Mouse (Mus musculus): ENCODE data around the gene Gm10031.

DNA sequence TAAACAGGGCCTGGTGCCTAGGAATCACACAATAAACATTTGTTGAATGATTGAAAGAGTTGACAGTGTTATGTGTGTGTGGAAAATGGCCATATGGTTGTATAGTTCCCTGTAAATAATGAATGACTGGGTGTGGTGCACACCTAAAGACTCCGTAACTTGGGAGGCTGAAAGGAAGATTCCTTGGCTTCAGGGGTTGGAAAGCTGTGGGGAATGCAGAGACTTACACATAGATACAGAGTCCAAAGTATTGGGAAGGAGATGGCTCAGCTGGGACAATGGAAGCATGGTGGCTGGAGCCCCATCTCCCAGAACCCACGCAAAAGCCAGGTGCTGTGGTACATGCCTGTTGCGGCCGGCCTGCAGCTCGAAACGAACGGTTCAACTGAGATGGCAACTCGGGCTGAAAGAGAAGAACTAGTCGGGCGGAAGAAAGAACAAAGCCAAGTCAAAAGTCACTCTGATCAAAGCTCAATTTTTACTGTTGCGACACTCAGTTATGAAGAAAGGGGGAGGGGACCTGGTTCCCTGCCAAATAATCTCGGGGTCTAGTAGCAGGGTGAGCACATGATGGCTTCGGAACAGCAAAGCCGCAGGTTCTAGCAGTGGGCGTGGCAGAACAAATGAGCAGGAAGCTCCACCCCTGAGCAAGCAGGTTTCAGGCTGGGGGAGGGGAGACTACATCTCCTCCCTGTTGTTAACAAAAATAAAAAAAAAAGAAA lies 1.9 kb upstream of the Gm10031 start:
- TF ChIP-seq POLR2A (IDR thresholded peaks at IDR 0.05; ENCODE audit: insufficient read length, low read depth) (no peak), MYOG (IDR thresholded peaks at IDR 0.05; ENCODE audit: control insufficient read depth in 1 of 3, insufficient read depth in 1 of 3, insufficient read length in 2 of 3, low read depth in 2 of 3) (no peak), TCF12 (IDR thresholded peaks at IDR 0.05; ENCODE audit: insufficient read depth, poor library complexity, severe bottlenecking) (no peak), SRF (IDR thresholded peaks at IDR 0.05; ENCODE audit: control insufficient read depth, insufficient read length, low read depth) (no peak), MAX (IDR thresholded peaks at IDR 0.05; ENCODE audit: low read depth) (no peak), USF1 (IDR thresholded peaks at IDR 0.05; ENCODE audit: low read depth) (no peak), CEBPB (IDR thresholded peaks at IDR 0.05; ENCODE audit: insufficient read depth, poor library complexity, severe bottlenecking) (no peak), POLR2AphosphoS2 (IDR thresholded peaks at IDR 0.05; ENCODE audit: insufficient read length, low read depth) (no peak), TCF3 (IDR thresholded peaks at IDR 0.05; ENCODE audit: insufficient read length, low read depth) (no peak), E2F4 (IDR thresholded peaks at IDR 0.05; ENCODE audit: insufficient read depth) (no peak)

All from myocyte (in vitro differentiated cells).